Mouse (Mus musculus) adrenal gland, postnatal 36 days (tissue): ENCODE data around the gene Adtrp. TPM values are rescaled to one million over a fixed set of nuclear protein-coding genes. Genes with fewer than 3 reads are reported as not detected.
A peak's percentile ranks its signal among the peaks of the same experiment; 100 is the strongest.

Experiments
- DNase-seq, 2 experiments: peaks; one replicate each; pipeline ENCODE4 v3.0.0; 2021; ENCODE audit warnings: mixed read lengths in 1 of 2
- total RNA-seq, 2 experiments: library from RNA; stranded (reverse); gene quantifications; 2 replicates each; pipeline ENCODE4 v1.2.3; 2021

Adtrp gene
- total RNA-seq, 2 experiments from 2014 or later, result 22.5 to 45.9 TPM

- DNase-seq, result no peak
Observed at GRCm38 (mm10) chr13:41833614-41834139, 13.8 kb downstream of the Adtrp start.

GRCm38 (mm10) chr13:41828296-41828754 lies 19.2 kb downstream of the Adtrp start:
- DNase-seq, result peak; percentile 2 to 21

- DNase-seq, result no peak
Observed at GRCm38 (mm10) chr13:41827581-41827980, 19.9 kb downstream of the Adtrp start.

- no peak for DNase-seq
Observed at GRCm38 (mm10) chr13:41825379-41825966, 22.0 kb downstream of the Adtrp start.

- DNase-seq, result peak; percentile 17 to 26
Observed at GRCm38 (mm10) chr13:41823077-41823476, 24.4 kb downstream of the Adtrp start.

- no peak for DNase-seq
Observed at GRCm38 (mm10) chr13:41822617-41823016, 24.9 kb downstream of the Adtrp start.

- DNase-seq, result no peak
Observed at GRCm38 (mm10) chr13:41822091-41822490, 25.4 kb downstream of the Adtrp start.

- no peak for DNase-seq
Observed at GRCm38 (mm10) chr13:41820947-41821346, 26.5 kb downstream of the Adtrp start.

- no peak for DNase-seq
Observed at GRCm38 (mm10) chr13:41819918-41820317, 27.6 kb downstream of the Adtrp start.

- DNase-seq, result no peak
Observed at GRCm38 (mm10) chr13:41819484-41819883, 28.0 kb downstream of the Adtrp start.

- DNase-seq, result no peak
Observed at GRCm38 (mm10) chr13:41817583-41817982, 29.9 kb downstream of the Adtrp start.

- no peak for DNase-seq
Observed at GRCm38 (mm10) chr13:41816643-41817042, 30.8 kb downstream of the Adtrp start.

GRCm38 (mm10) chr13:41810776-41811175 lies 36.7 kb downstream of the Adtrp start:
- no peak for DNase-seq

- no peak for DNase-seq
Observed at GRCm38 (mm10) chr13:41807815-41808214, 39.7 kb downstream of the Adtrp start.

GRCm38 (mm10) chr13:41807300-41807699 lies 40.2 kb downstream of the Adtrp start:
- no peak for DNase-seq

GRCm38 (mm10) chr13:41805138-41805820 lies 42.2 kb downstream of the Adtrp start:
- DNase-seq, result no peak

GRCm38 (mm10) chr13:41803656-41804265 lies 43.7 kb downstream of the Adtrp start:
- no peak for DNase-seq

GRCm38 (mm10) chr13:41801177-41801636 lies 46.3 kb downstream of the Adtrp start:
- DNase-seq, result peak; percentile 67 to 76

GRCm38 (mm10) chr13:41792849-41793248 lies 54.6 kb downstream of the Adtrp start:
- no peak for DNase-seq

GRCm38 (mm10) chr13:41787863-41788536 lies 59.5 kb downstream of the Adtrp start:
- no peak for DNase-seq

- DNase-seq, result no peak
Observed at GRCm38 (mm10) chr13:41786640-41787039, 60.8 kb downstream of the Adtrp start.
